Mouse (Mus musculus): ENCODE measurements around the gene AC109138.7. TPM values are rescaled to one million over a fixed set of nuclear protein-coding genes. Genes with fewer than 3 reads are reported as not detected.

The AC109138.7 gene
- not detected for polyA plus RNA-seq (2017; shearing (Covaris generic))

DNA sequence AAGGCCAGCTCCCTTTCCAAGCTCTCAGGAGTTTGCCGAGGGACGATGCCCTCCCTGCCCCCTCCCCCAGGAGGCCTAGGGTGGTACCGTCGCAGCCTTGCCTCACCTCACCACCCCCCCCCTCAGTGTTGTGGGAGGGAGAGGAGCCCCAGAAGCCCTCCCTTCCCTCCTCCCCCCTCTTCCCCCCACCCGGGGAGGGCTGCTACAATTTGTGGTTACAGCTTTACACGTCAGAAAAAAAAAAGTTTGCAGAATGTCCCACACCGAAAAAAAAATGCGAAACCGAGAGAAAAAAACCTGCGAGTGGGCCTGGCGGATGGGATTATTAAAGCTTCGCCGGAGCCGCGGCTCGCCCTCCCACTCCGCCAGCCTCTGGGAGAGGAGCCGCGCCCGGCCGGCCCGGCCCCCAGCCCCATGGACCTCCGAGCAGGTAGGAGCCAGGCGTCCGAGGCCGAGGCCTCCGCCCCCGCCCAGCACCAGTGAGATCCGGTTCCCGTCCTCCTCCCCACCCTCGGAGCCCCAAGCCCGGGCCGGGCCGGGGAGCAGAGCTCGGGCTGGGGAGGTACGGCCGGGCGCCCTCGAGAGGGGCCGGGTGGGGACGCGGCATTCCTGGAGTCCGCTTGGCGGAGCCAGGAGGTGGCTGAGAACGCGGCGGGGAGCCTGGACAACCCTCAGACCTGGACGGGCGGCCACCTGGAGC, at the start of gene AC109138.7, which contains the start of gene Clcf1:
TSS of gene AC109138.7 (plus strand) at position 287 of the 700 bp plus-strand sequence.
TSS of gene Clcf1 (plus strand) at position 168 of the 700 bp plus-strand sequence.

DNA sequence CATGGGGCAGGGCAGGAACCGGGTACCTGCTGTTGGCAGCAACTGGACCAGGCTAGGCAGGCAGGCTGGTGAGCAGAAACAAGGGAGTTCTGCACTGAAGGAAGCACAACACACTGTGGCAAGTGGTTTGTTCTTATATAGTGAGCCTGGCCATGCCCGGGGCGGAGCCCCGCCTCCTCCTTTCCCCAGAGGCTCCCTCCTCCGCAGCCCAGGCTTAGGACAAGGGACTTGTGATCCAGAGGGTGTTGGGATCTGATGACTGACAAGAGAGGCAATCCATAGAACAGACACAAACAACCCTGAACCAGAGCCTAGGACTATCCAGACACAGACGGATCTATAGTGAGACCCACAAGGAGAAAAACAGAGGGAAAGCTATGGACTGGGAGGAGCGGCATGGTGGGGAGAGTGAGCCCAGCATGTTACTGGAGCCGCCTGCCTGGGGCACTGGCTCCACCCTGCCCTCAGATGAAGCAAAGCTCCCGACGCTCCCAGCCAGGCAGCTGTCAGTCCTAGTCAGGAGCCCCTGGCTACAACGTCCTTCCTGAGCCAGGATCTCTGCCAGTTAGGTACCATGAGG, 38.7 kb upstream of the AC109138.7 start, which contains the start of gene Carns1:
TSS of gene Carns1 (minus strand) at position 112 of the 580 bp plus-strand sequence.

DNA sequence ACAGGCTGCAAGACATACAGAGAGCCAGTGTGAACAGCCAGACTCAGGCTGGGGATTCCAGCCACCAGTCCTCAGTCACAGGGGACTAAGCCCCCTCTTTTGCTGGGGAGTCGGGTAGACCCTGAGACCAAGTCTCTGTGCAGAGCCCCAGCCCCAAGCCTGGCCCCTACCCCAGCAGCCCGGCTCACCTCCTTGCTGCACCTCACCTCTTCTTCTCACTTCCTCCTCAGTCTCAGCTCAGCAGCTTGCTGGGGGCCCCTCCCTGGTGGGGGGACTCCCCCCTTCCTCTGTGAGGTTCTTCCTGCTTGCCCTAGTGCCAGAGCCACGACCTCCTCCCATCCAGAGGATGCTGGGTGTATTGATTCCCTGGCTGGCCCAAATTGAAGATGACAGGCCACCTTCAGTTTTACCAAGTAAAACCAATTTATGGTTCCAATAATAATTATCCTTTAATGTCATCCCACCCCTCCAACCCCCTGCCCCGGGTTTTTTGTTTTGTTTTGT, 23.3 kb upstream of the AC109138.7 start, which contains the start of gene Tbc1d10c:
TSS of gene Tbc1d10c (minus strand) at position 454 of the 504 bp plus-strand sequence.

DNA sequence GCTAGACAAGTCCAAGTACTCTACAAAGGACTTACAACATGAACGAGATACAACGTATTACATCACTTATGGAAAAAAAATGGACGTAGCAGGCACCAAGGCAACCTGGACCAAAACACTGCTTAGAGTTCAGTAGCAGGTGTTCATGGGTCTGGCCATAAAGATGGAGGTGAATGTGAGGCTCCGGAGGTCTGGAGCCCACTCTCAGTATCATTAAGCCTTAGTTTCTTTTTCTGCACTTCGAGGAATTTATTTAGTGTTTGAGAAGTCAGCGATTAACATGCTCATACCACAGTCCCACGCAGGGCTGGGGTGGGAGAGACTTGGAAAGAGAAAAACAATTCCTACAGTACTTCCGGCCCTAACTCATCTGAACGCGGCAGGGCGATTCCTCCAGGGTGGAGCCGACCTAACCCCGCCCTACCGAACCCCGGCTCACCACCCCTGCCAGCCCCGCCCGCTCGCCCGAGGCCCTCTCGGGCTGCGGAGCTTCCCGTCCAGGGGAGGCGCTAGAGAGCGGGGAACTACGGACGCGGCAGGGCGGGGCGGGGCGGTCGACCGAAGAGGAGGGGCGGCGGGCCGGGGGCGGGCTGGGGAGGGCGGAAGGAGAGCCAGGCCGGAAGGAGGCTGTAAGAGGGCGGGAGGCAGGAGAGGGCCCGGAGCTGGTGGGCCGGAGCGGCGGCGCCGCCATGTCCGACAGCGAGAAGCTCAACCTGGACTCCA, 22.5 kb upstream of the AC109138.7 start, which contains the start of gene Ppp1ca:
TSS of gene Ppp1ca (plus strand) at position 538 of the 723 bp plus-strand sequence.

DNA sequence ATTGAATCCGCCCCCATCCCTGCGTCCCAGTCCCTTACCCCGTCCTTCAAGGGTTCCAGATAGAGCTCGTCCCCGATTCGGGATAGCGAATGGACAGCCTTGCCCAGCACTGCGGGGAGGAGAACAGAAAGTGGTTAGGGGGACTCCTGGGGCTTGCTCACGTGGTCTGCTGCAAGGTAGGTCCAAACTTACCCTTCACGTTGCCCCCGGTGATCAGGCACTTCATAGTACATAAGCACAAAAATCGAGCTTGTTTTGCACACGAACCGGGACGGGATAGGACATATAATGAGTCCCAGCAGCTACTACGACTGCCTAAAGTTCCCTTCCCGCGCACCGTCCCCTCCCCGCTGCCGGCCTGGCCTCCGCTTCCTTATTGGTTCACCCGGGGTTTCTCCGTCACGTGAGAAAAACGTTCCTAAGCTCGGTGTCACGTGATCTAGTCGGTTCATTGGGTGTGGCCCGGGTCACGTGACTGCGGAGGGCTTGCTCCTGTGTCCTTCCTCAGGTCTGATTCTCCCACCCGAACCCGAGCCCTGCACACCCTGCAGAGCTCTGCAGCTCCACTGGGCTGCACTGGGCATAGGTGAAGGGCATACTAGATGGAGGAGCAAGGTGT, 12.8 kb upstream of the AC109138.7 start, which contains the start of gene Rad9a:
TSS of gene Rad9a (minus strand) at position 372 of the 619 bp plus-strand sequence.

DNA sequence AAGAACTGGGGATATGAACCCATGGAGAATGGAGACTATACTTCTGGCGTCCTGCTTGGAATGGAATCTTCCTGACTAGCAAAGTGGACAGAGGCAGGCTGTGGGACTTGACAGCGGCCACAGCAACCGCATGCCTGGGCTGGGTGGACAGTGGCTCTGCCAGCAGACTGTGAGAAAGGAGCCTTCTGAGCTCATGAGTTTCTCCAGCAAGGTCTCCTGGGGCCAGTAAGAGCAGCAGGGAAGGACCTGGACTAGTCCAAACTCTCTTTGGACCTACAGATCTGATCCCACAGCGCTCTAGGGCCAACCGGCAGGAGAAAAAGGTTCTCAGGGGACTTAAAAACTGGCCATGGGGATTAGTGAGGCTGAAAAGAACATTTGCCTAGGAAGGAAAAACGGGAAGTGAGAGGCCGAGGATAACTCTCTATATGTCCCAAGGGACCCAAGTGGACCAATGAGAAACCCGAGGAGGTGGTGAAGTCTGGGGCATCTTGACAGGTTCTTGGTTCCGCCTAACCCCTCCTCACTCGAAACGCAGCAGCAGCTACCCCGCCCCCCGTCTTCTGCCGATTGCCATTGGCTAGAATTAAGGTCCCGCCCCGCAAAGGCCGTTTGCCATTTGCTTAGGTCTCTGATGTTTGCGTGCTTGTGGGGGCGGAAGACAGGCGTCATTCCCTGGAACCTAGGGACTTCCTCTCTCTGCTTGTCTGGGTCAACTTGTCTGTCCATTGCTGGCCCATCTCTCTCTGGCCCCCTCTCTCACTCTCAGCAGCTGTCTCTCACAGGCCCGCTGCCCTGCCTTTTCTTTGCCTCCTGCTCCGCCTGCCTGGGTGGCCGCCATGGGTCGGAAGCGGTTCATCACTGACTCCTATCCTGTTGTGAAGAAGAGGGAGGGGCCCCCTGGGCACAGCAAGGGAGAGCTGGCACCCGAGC, 17.4 kb downstream of the AC109138.7 start, which contains the start of gene Pold4:
TSS of gene Pold4 (plus strand) at position 647 of the 933 bp plus-strand sequence.

DNA sequence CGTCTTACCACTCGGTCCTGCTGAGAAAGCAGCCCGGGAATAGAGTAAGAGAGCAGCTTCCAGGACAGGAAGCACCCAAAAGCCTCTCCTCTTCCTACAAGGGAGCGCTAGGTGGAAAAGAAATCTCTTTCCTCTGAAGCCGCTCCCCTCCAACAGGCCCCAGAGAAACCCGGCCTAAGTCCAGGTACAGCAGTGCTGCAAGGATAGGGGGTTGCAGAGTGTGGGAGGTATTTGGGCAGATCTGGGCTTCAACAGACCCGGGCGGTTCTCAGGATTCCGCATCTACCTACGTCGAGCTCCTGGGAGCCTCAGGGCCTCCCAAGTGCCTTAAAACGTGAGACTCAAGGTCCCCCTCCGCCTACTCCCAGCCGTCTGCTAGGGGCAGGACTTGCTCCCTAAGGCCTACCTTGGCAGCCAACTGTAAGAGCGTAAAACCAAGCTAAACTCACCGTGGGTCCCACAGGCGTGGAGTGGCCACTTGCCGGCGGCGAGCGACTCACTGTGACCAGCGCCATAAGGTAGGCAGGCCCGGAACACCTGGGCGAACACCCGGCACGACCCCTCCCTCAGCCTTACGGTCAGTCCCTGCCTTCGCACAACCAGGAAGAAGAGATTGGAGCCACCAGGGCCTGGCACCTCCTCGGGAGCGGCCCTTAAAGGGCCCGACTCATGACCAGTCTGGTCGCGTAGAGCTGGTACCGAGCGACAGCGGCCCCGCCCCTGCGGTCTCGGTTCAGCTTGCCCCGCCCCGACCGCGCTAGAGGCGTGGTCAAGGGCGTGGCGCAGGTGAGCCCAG, 54.6 kb downstream of the AC109138.7 start, which contains the start of gene Ssh3:
TSS of gene Ssh3 (minus strand) at position 615 of the 796 bp plus-strand sequence.

Other genes with a start within 250 kb of the AC109138.7 start
- not detected for gene Aldh3b2, start 242.0 kb upstream of the AC109138.7 start, polyA plus RNA-seq (2017; shearing (Covaris generic))
- not detected for gene Acy3, start 227.8 kb upstream of the AC109138.7 start, polyA plus RNA-seq (2017; shearing (Covaris generic))
- not detected for gene Tbx10, start 221.6 kb upstream of the AC109138.7 start, polyA plus RNA-seq (2017; shearing (Covaris generic))
- 14.6 TPM for gene Nudt8, start 213.8 kb upstream of the AC109138.7 start, polyA plus RNA-seq (2017; shearing (Covaris generic))
- 2.4 TPM for gene Gm49405, start 213.7 kb upstream of the AC109138.7 start, polyA plus RNA-seq (2017; shearing (Covaris generic))
- 3.3 TPM for gene Doc2g, start 211.0 kb upstream of the AC109138.7 start, polyA plus RNA-seq (2017; shearing (Covaris generic))
- gene Ndufv1, start 201.6 kb upstream of the AC109138.7 start, polyA plus RNA-seq (2017; shearing (Covaris generic)) = 141 TPM
- 324 TPM for gene Gstp1, start 176.4 kb upstream of the AC109138.7 start, polyA plus RNA-seq (2017; shearing (Covaris generic))
- gene Gstp2, start 168.3 kb upstream of the AC109138.7 start, polyA plus RNA-seq (2017; shearing (Covaris generic)) = 0.68 TPM
- 51.2 TPM for gene Gstp3, start 154.8 kb upstream of the AC109138.7 start, polyA plus RNA-seq (2017; shearing (Covaris generic))
- gene Cabp2, start 132.8 kb upstream of the AC109138.7 start, polyA plus RNA-seq (2017; shearing (Covaris generic)) = not detected
- gene Cdk2ap2, start 117.2 kb upstream of the AC109138.7 start, polyA plus RNA-seq (2017; shearing (Covaris generic)) = 471 TPM
- gene Pitpnm1, start 114.4 kb upstream of the AC109138.7 start, polyA plus RNA-seq (2017; shearing (Covaris generic)) = 270 TPM
- 197 TPM for gene Aip, start 88.5 kb upstream of the AC109138.7 start, polyA plus RNA-seq (2017; shearing (Covaris generic))
- 0.11 TPM for gene Gpr152, start 74.6 kb upstream of the AC109138.7 start, polyA plus RNA-seq (2017; shearing (Covaris generic))
- not detected for gene Cabp4, start 70.3 kb upstream of the AC109138.7 start, polyA plus RNA-seq (2017; shearing (Covaris generic))
- gene Coro1b, start 65.7 kb upstream of the AC109138.7 start, polyA plus RNA-seq (2017; shearing (Covaris generic)) = 183 TPM
- 239 TPM for gene Ptprcap, start 60.8 kb upstream of the AC109138.7 start, polyA plus RNA-seq (2017; shearing (Covaris generic))
- gene Rps6kb2, start 51.0 kb upstream of the AC109138.7 start, polyA plus RNA-seq (2017; shearing (Covaris generic)) = 50.3 TPM
- 45.8 TPM for gene Carns1, start 38.9 kb upstream of the AC109138.7 start, polyA plus RNA-seq (2017; shearing (Covaris generic))
- gene Tbc1d10c, start 23.1 kb upstream of the AC109138.7 start, polyA plus RNA-seq (2017; shearing (Covaris generic)) = 455 TPM
- 718 TPM for gene Ppp1ca, start 22.3 kb upstream of the AC109138.7 start, polyA plus RNA-seq (2017; shearing (Covaris generic))
- 37.1 TPM for gene Rad9a, start 12.7 kb upstream of the AC109138.7 start, polyA plus RNA-seq (2017; shearing (Covaris generic))
- 49.3 TPM for gene Clcf1, start 119 bp upstream of the AC109138.7 start, polyA plus RNA-seq (2017; shearing (Covaris generic))
- 94.9 TPM for gene Pold4, start 17.5 kb downstream of the AC109138.7 start, polyA plus RNA-seq (2017; shearing (Covaris generic))
- gene Ssh3, start 54.8 kb downstream of the AC109138.7 start, polyA plus RNA-seq (2017; shearing (Covaris generic)) = 0.78 TPM
- 9.1 TPM for gene Ankrd13d, start 68.8 kb downstream of the AC109138.7 start, polyA plus RNA-seq (2017; shearing (Covaris generic))
- 274 TPM for gene Grk2, start 91.9 kb downstream of the AC109138.7 start, polyA plus RNA-seq (2017; shearing (Covaris generic))
- 89.8 TPM for gene Kdm2a, start 183.9 kb downstream of the AC109138.7 start, polyA plus RNA-seq (2017; shearing (Covaris generic))
- gene Rhod, start 225.1 kb downstream of the AC109138.7 start, polyA plus RNA-seq (2017; shearing (Covaris generic)) = 2.5 TPM